Mouse (Mus musculus) heart, adult 2 months (tissue): Measurements from ENCODE around the gene Myt1l.

ENCODE experiments used
- CTCF ChIP-seq: fragments of 200-600 bp; IDR thresholded peaks from 2 replicates; pipeline ENCODE4 v1.8.1; 2022; ENCODE audit warnings: antibody characterized with exemption, mild to moderate bottlenecking, moderate library complexity
- POLR2A ChIP-seq: fragments of 200-500 bp; IDR thresholded peaks from 2 replicates; pipeline ENCODE4 v1.6.1; 2011; ENCODE audit warnings: mild to moderate bottlenecking, low read depth, low read length, control low read depth; ENCODE audit not compliant: insufficient read depth

GRCm38 (mm10) chr12:29930591-29930990 lies 402.4 kb downstream of the Myt1l start:
- TF ChIP-seq CTCF (no peak), POLR2A (no peak)
